Mouse (Mus musculus): ENCODE data around the gene Cdh16. TPM values are rescaled to one million over a fixed set of nuclear protein-coding genes. Genes with fewer than 3 reads are reported as not detected.
A peak's percentile ranks its signal among the peaks of the same experiment; 100 is the strongest.
"Not testable (repeated sequence)": the region's sequence is repeated elsewhere in the genome, so short reads cannot be mapped to it uniquely, and the experiment has no call there.

The Cdh16 gene
- total RNA-seq, 4 experiments from 2014 or later = 0.24 TPM; not detected in 3

DNA sequence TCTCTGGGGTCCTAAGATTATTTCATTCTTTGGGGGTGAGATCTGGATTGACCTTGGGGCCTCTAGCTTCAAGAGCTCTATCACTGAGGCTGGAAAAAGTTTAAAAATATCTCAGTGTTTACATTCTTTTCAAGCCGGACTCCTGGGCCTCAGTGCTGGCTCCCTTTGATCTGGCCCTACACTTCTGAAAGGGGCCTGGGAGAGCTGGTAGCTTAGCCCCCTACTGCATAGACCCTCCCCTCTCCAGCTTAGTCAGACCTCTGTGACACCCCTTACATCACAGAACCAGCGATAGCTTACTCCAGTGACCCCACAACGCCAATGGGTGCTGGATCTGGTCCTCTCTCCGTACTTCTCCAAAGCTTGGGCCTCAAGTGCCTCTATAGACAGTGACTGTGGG is 12.6 kb downstream of the Cdh16 start:
- DNase-seq = no peak

DNA sequence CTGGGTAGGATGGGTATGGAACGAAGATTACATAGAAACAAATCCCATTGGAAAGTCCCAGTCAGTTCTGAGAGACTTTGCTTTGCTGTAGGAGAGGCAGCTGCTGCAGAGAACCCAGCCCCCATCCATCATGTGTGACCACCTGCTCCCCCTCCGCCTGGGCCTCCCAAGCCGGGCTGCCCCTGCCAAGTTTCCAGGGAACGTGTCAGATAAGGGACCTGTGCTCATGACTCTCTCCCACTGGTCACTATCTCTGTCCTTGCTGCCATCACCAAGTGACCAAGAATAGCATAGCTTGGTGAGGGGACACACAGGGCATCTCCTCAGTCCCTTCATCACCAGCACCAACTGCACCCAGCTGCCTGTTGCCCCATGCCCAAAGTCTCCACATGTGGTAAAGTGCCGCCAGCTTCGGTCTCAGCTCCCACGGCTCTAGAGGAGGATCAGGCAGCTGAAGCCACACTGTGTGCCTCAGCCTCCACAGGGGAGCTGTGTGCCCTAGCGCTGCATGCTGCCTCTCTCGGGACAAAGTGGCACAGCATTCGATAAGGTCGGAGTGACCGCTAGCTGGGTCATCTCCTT is 13.9 kb downstream of the Cdh16 start:
- DNase-seq = no peak

DNA sequence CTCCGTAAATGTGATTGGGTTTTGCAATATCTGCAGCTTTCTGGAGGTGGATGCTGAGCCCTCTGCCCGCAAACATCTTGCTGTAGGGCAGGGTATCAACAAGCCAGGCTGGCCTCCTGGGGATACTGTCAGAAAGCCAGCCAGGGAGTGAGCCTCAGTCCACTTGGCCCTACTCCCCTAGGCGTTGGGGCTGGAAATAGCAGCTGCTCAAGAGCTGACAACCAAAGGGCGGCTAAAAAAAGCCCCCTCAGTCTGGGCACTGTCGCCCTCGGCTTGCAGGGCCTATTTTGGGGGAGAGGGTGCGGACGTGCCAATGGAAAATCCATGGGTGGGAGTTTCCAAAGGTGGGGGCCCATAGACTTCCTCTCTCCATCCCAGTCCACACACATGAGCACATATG is 15.0 kb downstream of the Cdh16 start:
- no peak for DNase-seq

DNA sequence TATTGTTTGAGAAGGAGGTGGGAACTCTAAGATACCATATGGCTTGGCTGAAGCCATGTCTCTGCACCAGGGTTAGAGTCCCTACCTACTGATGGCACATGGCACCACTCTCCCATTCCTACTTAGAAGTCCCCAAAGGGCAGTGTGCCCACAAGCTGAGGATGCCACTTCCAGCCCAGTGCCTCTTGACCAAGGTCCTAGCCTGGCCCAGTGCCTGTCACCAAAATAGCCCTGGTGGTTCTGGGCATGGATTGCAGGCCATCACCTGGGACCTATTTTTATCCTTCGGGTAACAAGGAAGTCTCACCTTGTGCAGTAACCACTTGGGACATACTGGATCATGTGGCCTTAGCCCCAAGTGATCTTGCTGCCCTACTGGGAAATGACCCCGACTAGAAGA is 16.3 kb downstream of the Cdh16 start:
- DNase-seq = no peak

DNA sequence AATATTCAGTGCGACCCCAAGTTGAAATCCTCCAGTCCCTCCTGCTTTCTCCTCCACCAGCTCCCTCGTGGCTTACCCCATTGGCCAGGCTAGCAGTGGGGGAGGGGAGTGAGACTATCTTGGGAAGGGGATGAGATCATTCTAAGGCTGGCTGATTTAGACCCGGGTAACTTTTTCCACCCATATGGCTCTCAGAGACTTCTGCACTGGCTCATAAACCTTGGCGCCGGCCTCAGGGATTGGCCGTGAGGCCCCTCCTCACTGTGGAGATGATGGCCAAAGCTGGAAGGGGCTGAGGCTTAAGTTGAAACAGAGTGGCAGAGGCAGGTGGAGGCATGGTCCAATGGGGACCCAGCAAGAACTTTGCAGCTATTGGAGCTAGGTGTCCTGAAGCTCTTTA is 17.9 kb downstream of the Cdh16 start:
- DNase-seq = no peak

DNA sequence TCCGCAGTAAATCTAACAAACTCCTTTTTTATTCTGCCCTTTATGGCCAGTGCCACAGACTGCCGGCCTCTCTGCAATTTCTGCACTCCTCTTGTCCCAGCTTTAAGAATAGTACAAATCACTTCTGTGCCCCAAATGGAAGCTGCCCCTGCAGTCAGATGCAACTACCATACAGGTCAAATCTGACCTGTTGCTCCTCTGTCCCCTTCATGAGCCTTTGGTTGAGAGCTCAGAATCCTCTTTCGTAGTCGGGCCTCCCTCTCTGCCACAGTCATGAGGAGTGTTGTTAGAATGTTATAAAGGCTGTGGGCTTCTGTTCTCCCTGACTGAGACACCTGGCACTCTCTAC is 21.0 kb downstream of the Cdh16 start:
- no peak for DNase-seq

DNA sequence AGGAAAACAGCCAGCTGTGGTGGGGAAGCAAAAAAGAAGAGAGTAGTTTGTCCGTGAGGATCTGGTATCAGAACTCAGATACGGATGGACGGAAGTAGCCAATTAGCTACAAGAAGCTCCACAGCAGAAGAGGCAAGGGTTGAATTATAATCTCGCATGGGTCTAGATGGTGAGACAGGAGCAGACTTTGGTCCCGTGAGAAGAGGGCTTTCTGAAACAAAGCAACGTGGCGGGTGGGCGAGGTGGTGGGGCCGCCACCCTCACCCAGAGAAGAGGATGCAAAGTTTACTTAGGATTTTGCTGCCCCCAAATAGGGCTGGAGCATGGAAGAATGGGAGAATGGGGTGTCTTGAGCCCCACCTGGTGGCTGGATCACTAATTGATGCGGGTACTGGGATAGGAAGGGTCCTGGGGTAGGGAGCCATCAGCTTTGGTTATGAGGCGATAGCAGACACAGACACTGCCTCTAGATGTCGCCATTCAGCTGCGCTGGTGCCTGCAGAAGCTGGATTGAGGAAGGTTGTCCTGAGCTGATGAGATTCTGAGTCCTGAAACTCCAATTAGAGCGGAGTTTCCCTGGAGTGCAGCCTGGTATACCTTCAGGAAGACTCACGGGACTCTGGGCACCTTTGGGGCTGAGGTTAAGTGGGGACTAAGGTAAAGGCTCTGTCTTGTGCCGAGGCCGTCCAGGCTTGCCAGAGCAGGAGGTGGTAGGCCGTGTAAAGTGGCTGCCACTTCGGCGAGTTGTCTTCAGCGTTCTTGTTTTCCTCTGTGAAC is 21.5 kb downstream of the Cdh16 start:
- DNase-seq = peak; percentile 76

DNA sequence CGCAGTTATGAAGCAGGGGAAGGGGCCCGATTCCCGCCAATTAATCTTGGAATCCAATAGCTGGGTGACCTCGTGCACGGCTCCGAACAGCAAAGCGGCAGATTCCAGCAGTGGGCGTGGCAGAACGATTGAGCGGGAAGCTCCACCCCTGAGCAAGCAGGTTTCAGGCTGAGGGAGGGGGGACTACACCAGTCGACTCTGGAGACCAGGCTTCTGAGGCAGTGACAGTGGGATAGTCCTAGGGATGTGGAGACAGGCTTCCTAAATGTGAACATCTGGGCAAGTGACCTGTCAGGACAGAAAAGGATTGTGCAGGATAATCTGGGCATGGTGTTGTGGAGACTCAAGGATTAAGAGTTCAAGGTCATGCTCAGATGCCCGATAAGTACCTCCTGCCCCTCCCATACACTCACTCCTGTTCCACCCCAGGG is 22.2 kb downstream of the Cdh16 start:
- DNase-seq = no peak

DNA sequence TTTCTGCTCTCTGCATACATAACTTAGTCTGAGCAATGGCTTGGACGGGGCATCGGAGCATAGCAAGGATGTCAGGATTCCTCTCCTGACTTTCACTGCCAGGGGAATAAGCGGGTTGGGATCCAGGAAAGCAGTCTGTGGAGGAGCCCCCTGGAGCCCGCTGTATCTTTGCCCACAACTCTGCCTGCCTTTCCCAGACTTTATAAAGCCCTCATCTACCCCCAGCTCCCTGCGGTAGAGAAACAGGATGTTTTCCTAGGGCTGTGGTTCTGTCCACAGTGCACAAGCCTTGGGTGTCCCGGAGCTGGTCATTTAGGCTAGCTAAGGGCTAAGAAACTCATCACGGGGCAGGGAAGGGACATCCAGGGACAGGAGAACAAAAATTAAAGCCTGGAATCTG is 22.8 kb downstream of the Cdh16 start:
- no peak for DNase-seq

DNA sequence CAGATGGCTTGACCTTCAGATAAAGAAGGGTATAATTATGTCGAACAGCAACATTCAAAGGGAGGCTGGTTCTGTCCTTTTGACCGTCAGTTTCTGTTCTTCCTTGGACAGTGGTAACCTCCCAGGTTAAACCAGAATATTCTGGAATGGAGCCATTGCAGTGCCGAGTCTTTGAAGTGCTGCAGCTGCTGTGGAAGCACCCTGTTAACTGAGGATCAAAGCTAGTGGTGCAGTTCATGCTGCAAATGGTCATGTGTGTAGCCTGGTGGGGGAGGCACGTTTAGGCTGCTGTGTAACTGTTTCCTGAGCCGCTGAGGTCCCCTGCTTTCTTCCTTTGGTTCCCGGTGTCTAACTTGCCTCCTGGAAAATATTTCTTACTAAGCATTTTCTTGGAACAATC is 25.7 kb downstream of the Cdh16 start:
- no peak for DNase-seq

DNA sequence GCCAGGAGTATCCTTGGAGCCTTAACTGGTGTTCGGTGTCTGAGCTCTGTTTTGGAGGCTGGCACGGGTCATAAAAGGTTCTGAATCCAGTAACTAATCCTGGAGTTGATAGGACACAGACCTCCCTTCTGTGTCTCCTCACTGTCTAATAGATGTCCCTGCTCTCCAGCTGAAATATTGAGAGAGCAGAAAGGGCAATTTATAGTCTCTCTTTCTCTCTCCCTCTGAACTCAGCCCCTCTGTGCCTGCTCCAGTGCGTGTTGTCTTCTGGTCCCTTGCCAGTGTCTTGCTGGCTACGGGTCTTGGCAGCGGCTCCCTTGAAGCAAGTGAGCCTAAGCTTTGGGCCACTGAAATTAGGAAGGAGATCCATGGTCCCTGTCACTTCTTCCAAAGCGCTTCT is 26.5 kb downstream of the Cdh16 start:
- no peak for DNase-seq

DNA sequence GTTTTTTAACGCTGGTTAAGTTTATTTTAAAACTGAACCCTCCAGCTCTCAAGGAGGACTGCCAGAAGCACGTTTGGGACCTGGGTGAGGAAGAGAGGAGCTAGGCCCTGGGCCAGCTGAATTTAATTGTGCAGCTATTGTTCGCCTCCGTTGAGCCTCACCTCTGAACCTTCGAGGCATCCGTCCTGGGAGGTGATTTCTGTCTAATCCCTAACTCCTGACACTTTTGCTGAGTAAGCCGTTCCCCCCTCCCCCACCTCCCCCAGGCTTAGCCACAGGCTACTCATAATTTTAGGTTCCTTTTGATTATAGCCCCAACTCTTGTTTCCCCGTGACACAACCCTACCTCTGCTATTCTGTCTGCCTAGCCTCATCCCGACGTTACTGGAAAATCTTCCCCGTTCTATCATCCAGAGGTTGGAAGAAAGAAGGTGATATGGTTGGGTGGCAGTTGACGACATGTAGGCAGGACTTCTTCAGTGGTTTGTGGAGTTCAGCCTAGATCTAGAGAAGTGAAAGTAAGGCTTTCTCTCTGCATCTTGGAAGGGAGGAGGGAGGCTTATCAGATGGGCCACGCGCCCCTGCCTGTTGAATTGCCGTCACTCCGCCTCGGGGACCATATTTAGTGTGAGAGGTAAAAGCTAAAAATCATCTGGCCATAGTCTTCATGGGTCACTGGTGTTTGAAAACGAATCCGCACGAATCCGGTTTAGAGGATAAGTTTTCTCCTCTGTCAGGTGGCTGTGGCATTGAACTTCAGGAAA is 28.2 kb downstream of the Cdh16 start:
- no peak for DNase-seq

DNA sequence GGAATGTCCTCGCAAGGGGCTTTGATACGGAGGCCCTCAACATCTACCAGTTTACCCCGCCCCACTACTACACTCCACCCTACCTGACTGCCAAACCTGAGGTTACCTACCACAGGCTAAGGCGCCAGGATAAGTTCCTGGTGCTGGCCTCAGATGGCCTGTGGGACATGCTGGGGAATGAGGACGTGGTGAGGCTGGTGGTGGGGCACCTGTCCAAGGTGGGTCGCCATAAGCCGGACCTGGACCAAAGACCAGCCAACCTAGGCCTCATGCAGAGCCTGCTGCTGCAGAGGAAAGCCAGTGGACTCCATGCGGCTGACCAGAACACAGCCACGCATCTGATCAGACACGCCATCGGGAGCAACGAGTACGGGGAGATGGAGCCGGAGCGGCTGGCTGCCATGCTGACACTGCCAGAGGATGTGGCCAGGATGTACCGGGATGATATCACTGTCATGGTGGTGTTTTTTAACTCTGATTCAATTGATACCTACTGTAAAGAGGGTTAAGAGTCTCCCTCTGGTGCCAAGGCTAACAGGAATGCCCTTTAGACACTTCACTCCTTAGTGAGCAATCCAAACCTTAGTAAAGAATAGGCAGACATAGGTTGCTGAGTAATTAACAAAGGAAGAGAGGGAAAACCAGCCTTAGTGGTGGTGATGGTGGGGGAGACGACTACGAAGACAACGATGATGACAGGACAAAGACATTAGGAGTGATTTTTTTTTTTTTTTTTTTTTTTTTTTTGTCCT is 29.4 kb downstream of the Cdh16 start:
- DNase-seq = no peak

DNA sequence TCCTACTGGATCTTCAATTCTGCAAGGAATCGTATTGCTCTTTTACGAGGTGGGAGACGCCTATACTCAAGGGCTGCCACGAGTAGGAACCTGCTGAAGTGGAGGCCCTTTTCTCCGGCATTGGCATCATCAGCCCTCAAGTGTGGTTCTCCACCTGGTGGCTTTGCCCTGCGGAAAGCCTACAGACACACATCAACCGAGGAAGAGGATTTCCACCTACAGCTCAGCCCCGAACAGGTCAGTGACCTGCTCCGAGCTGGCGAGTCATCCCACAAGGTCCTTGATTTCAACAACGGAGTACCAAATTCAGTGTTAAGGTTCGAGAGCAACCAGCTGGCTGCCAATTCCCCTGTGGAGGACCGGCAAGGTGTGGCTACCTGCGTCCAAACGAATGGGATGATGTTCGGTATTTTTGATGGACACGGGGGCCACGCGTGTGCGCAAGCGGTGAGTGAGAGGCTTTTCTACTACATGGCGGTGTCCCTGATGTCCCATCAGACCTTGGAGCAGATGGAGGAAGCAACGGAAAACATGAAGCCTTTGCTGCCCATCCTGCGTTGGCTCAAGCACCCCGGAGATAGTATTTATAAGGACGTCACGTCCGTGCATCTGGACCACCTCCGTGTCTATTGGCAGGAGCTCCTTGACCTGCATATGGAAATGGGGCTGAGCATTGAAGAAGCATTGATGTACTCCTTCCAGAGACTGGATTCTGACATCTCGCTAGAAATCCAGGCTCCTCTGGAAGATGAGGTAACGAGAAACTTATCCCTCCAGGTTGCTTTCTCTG is 30.5 kb downstream of the Cdh16 start:
- DNase-seq = no peak

DNA sequence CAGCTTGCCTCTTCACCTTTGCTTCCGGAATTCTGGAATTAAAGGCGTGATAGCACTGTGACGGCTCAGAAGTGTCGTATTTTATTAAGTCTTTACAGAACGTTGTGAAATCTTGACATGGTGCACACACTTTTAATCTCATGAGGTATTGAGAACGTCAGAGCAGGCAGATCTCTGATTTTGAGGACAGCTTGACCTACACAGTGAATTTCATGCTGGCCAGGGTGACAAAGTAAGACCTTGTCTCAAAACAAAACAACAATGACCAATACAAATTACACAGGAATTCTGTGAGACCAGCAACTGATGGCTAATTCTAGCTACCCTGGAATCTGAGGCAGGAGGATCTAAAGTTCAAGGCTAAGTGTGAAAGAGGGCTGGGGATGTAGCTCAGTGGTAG is 31.6 kb downstream of the Cdh16 start:
- DNase-seq = no peak

DNA sequence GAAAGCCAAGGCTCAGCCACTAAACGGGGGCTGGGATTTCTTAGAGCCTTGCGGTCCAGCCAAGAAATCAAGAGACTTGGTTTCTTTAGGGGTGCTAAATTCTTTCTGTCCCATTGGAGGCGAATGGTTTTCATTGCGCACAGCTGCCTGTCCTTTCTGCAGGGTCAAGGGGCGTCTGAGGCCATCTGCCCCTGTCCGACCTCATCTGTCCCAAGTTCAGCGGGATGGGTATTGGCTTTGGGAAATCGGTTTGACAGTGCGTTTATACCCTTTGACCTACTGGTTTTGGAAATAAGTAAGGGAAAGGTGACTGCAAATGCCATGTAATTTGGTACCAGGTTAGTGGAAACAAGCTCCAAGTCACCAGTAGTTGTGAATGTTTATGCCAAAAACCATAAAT is 32.3 kb downstream of the Cdh16 start:
- DNase-seq = no peak

DNA sequence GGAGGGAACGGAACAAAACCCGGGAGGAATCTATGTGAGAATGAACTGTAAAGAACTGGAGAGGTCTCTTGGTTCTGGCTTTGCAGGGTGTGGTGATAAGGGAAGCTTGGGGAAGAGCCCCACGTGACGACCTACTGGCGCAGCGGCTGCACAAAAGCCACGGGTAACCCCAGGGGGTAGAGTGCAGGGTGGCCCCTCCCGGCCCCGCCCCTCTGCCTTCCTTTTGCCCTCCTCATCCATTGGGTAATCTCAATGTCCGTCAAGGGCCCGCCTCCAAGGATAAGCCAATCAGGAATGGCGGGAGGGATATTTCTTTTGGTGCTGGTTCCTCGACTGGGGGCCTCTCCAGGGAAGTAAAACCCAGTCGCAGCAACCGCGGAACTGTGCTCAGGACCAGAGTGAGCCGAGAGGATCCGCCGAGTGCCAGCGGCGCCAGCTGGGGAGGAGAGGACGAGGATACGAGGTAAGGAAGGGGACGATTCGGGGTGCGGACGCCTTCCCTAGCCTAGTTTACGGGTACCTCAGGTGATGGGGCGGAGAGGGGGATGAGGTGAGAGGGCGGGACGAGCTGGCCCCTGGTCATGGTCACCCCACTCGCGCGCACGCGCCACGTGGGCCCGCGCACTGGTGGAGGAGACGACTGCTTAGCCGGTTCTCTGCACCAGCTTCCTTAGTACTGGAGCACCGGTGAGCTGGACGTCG is 32.9 kb downstream of the Cdh16 start, which contains the start of gene Pdp2:
TSS of gene Pdp2 (plus strand) at position 319 of the 702 bp plus-strand sequence.
- DNase-seq = peak; percentile 94

DNA sequence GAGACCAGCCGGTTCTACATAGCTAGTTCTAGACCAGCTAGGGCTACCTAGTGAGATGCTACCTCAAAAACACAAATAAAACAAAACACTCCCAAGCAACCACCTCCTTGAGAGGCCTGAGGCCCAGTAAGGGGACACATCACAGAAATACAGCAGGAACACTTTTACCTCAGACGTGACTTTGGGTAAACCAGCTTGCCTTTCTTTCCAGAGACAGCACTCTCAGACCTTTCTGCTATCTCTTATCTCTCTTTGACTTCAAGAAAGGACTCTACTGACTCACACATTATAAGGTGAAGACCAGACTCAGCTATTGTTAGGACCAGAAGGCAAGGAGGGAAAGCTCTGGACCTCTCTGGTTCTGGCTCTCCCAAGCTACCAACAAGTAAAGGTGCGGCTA is 33.9 kb downstream of the Cdh16 start:
- no peak for DNase-seq

DNA sequence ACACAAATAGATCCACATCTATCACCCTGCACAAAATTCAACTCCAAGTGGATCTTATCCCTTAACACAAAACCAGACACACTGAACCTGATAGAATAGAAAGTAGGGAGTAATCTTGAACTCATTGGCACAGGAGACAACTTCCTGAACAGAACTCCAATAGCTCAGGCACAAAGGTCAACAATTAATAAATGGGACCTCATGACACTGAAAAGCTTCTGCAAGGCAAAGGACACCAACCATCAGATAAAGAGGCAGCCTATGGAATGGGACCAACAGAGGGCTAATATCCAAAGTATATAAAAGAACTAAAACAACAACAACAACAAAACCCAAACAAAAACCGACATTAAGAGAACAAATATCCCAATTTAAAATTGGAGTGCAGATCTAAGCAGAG is 39.7 kb downstream of the Cdh16 start:
- DNase-seq = no peak

DNA sequence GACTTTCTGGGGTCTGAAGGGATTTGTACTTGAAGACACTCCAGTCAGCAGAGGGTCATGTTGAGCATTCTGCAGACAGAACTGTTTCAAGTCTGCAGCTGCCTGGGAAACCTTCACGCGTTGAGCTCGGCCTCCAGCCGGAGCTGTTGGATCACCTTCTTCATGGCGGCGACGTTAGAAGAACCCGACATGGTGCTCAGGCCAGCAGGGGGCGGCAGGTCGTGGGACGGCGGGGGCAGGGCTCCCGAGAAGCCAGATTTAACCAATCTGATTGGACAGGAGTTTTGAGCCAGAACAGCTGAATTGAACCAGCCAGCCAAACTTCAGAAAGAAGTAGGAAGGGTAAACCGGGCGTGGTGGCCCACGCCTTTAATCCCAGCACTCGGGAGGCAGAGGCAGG is 46.6 kb downstream of the Cdh16 start:
- DNase-seq = not testable (repeated sequence)

DNA sequence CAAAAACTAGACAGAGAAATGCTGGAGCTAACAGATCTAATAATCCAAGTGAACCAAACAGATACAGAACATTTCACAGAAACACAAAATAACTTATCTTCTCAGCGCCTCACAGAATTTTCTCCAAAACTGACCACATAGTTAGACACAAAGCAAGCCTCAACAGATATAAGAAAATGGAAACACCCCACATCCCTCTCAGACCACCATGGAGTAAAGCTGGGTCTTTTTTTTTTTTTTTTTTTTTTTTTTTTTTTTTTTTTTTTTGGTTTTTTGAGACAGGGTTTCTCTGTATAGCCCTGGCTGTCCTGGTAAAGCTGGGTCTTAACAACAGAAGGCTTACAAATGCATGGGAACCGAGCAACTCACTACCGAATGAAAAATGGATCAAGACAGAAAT is 47.4 kb downstream of the Cdh16 start:
- DNase-seq = no peak

All from adrenal gland, adult 8-10 months (tissue).